Mouse (Mus musculus) adrenal gland, adult 8-10 months (tissue): Measurements from ENCODE around the gene Ccdc86. TPM values are rescaled to one million over a fixed set of nuclear protein-coding genes. Genes with fewer than 3 reads are reported as not detected.

Source experiments
- DNase-seq: peaks from one replicate; pipeline ENCODE4 v3.0.0; 2022
- total RNA-seq, 4 experiments: library from RNA; stranded (reverse); gene quantifications; 2 replicates each; pipeline ENCODE4 v1.2.4; 2022

Gene Ccdc86
- total RNA-seq, 4 experiments from 2014 or later = 13.6 to 20.2 (median 17.0) TPM

GRCm38 (mm10) chr19:10949558-10949957, 492 bp upstream of the Ccdc86 start:
- no peak for DNase-seq

GRCm38 (mm10) chr19:10948416-10948815, 650 bp downstream of the Ccdc86 start:
- DNase-seq = no peak

GRCm38 (mm10) chr19:10947219-10947618, 1.8 kb downstream of the Ccdc86 start:
- DNase-seq = no peak

GRCm38 (mm10) chr19:10946506-10946905, 2.6 kb downstream of the Ccdc86 start:
- no peak for DNase-seq

- no peak for DNase-seq
Measured at GRCm38 (mm10) chr19:10943955-10944354, 5.1 kb downstream of the Ccdc86 start.

- no peak for DNase-seq
Measured at GRCm38 (mm10) chr19:10940801-10941457, 8.1 kb downstream of the Ccdc86 start.

- peak; percentile 52 for DNase-seq
Measured at GRCm38 (mm10) chr19:10940097-10940800, 8.8 kb downstream of the Ccdc86 start.

- DNase-seq = no peak
Measured at GRCm38 (mm10) chr19:10938771-10939170, 10.3 kb downstream of the Ccdc86 start.

GRCm38 (mm10) chr19:10937110-10937563, 11.9 kb downstream of the Ccdc86 start, which contains the start of gene Ptgdr2:
Gene Ptgdr2 (plus strand): TSS chr19:10937160.
- DNase-seq = no peak

- DNase-seq = no peak
Measured at GRCm38 (mm10) chr19:10936077-10936476, 13.0 kb downstream of the Ccdc86 start.

- no peak for DNase-seq
Measured at GRCm38 (mm10) chr19:10935029-10935428, 14.0 kb downstream of the Ccdc86 start.

GRCm38 (mm10) chr19:10930641-10931040, 18.4 kb downstream of the Ccdc86 start:
- DNase-seq = no peak

- DNase-seq = no peak
Measured at GRCm38 (mm10) chr19:10926666-10927065, 22.4 kb downstream of the Ccdc86 start.

GRCm38 (mm10) chr19:10926123-10926621, 22.9 kb downstream of the Ccdc86 start:
- DNase-seq = no peak

GRCm38 (mm10) chr19:10924220-10924619, 24.8 kb downstream of the Ccdc86 start:
- no peak for DNase-seq

GRCm38 (mm10) chr19:10921058-10921457, 28.0 kb downstream of the Ccdc86 start:
- no peak for DNase-seq

GRCm38 (mm10) chr19:10920532-10920931, 28.5 kb downstream of the Ccdc86 start, which contains the start of gene Zp1:
Gene Zp1 (minus strand): TSS chr19:10920632.
- no peak for DNase-seq

- DNase-seq = no peak
Measured at GRCm38 (mm10) chr19:10918321-10918991, 30.6 kb downstream of the Ccdc86 start.

GRCm38 (mm10) chr19:10916506-10916905, 32.6 kb downstream of the Ccdc86 start:
- DNase-seq = no peak

- no peak for DNase-seq
Measured at GRCm38 (mm10) chr19:10914870-10915269, 34.2 kb downstream of the Ccdc86 start.

- no peak for DNase-seq
Measured at GRCm38 (mm10) chr19:10914291-10914690, 34.8 kb downstream of the Ccdc86 start.

- DNase-seq = no peak
Measured at GRCm38 (mm10) chr19:10909087-10909721, 39.9 kb downstream of the Ccdc86 start.

GRCm38 (mm10) chr19:10907891-10908290, 41.2 kb downstream of the Ccdc86 start:
- DNase-seq = no peak
